ENCODE assay signal across 8 mouse cellular contexts in the genomic region with DNA sequence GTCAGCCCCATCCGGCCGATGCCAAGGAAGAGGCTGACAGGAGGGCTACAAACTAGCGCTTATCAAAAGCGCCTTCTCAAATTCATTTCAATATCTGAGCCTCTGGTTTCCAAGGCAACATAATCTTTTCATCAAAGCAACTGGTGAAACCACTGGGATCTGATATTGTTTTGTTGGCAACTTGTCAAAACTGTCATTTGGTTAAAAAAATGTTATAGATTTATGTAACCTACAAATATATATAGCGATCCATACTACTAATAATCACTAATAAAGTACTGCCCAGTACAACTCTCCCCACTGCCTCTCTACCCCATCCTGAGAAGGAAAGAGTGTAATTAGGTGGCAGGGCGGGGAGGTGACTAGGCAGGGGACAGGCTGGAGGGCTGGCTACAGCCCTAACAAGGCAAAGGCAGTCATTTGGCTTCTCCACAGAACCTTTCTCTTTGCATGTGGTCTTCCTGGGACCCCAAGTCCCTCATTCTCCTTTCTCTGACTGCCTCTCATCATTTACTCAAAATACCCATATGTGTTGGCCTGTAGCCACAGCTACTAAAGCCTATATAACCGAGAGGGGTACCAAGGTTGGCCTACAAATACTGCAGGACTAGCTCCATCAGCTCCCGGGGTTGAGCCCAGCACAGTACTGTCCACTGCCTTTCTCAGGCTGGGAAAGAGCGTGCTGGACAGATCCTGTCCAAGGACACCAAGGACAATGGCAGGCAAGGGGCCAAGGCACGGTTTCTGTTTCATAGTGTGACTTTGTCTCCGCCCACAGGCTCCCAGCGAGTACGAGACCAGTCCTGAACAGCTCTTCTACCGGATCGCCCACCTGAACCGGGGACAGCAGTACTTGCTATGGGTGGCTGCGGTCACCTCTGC.
A peak's percentile ranks its signal among the peaks of the same experiment; 100 is the strongest.
DNase-seq lines count a peak whose midpoint lies in the region; ATAC-seq lines count a peak whose summit lies in the region.

No protein-coding gene starts in this region.

- no peak overlapping the region for H3K4me3 ChIP-seq in midbrain, embryonic 11.5 days (ENCODE audit: low read depth, low read length)

- H3K36me3 ChIP-seq in midbrain, embryonic 11.5 days (ENCODE audit: control insufficient read depth, insufficient read depth, low read length): no peaks in the 10 kb centered on the region

- H3K9me3 ChIP-seq in midbrain, embryonic 11.5 days (ENCODE audit: control insufficient read depth, low read length): no peaks in the 10 kb centered on the region

- no peaks in the 10 kb centered on the region for H3K27me3 ChIP-seq in midbrain, embryonic 11.5 days (ENCODE audit: control insufficient read depth, insufficient read depth, low read length)

- H3K4me2 ChIP-seq in midbrain, embryonic 11.5 days: no peak overlapping the region

- ATAC-seq in cerebellum, adult (ENCODE audit: insufficient number of reproducible peaks, low FRiP score, low TSS enrichment): no peak
- ATAC-seq in midbrain, embryonic 11.5 days (ENCODE audit: low FRiP score): peak; percentile 40; the same call in 1 of the 2 replicates
- ATAC-seq in megakaryocyte, adult 5-6 weeks (ENCODE audit: poor library complexity, severe bottlenecking): no peak
- no peak for ATAC-seq in inflammation-experienced regulatory T-cells, adult 6 months

- intact Hi-C loops in heart, postnatal 14 days (cut with DNase I): loop anchor here (5.0 kb wide), 1 partner anchor 148 kb away; no protein-coding TSS in a partner anchor

- WGBS in midbrain, embryonic 11.5 days: 74% methylated on average over 17 of the region's 17 CpGs

- H3K27ac ChIP-seq in midbrain, embryonic 11.5 days (ENCODE audit: low read depth, low read length): no peak overlapping the region

- H3K9ac ChIP-seq in midbrain, embryonic 11.5 days (ENCODE audit: low read length): no peak overlapping the region

- H3K4me1 ChIP-seq in midbrain, embryonic 11.5 days (ENCODE audit: control insufficient read depth, insufficient read depth, low read length): peaks cover 7% of the 10 kb centered on the region

- DNase-seq in cerebellum, adult 11 months: peak; percentile 37
- DNase-seq in 3T3-L1 (ENCODE audit: low read depth, low spot score): peak; percentile 18
- DNase-seq in cerebellum, postnatal 14 days: peak; percentile 76 to 87
- DNase-seq in heart, postnatal 14 days: peak; percentile 66 to 80
- DNase-seq in midbrain, embryonic 11.5 days (ENCODE audit: low spot score, missing footprints): no peak
